In genomic region chr10:69036096-69036495, GRCm38 (mm10) we compare ENCODE assay signal across 22 mouse cellular contexts.
DNase-seq lines count a peak whose midpoint lies in the region; TF ChIP-seq lines count a peak whose summit lies in the region.
"Had no signal": no experiment of that assay in that cellular context is flagged by ENCODE, and none has a peak within 500 bp of the region (broad histone marks: within the 10 kb centered on the region; RNA-seq: fewer than 3 reads in every experiment).

No protein-coding gene starts in this region.

- peak overlapping the region; percentile 51 for H3K27ac ChIP-seq in ES-Bruce4 (ENCODE audit: insufficient read depth, low read length)
- H3K27ac ChIP-seq in ES-E14 (ENCODE audit: insufficient read depth, low read depth, low read length, poor library complexity, severe bottlenecking), result peak overlapping the region; percentile 38; the same call in 1 of the 2 replicates
- H3K27ac ChIP-seq: embryonic facial prominence, embryonic 13.5 days; embryonic facial prominence, embryonic 15.5 days; forebrain, embryonic 10.5 days; forebrain, embryonic 12.5 days had no signal

- H3K9me3 ChIP-seq in ES-Bruce4 (replicated peaks; ENCODE audit: control insufficient read depth, insufficient read depth, low read length, poor library complexity, severe bottlenecking), result peaks cover 13% of the 10 kb centered on the region
- H3K9me3 ChIP-seq in ES-E14 (ENCODE audit: control insufficient read depth, insufficient read depth, low read depth, low read length), result no peaks in the 10 kb centered on the region
- H3K9me3 ChIP-seq: embryonic facial prominence, embryonic 13.5 days; embryonic facial prominence, embryonic 15.5 days; forebrain, embryonic 12.5 days had no signal

- in situ Hi-C loops in ES-E14 (cut with MboI; ENCODE audit: low sequenced_read_pairs in 2 of 2, unreplicated experiment in 2 of 2), result no loop called here

- H3K4me3 ChIP-seq in ES-Bruce4 (ENCODE audit: low read depth, low read length) (no peak overlapping the region), ES-E14 (ENCODE audit: insufficient read depth in 1 of 2, low read depth in 1 of 2, low read length in 2 of 2, poor library complexity in 1 of 2, severe bottlenecking in 1 of 2) (no peak overlapping the region)
- H3K4me3 ChIP-seq: embryonic facial prominence, embryonic 13.5 days; embryonic facial prominence, embryonic 15.5 days; erythroblast, embryonic 14.5 days; forebrain, embryonic 10.5 days; forebrain, embryonic 12.5 days had no signal

- no peak overlapping the region for H3K9ac ChIP-seq in ES-Bruce4 (ENCODE audit: low read depth, poor library complexity, severe bottlenecking)
- H3K9ac ChIP-seq in ES-E14 (ENCODE audit: insufficient read depth, low read depth, low read length, poor library complexity, severe bottlenecking), result no peak overlapping the region
- H3K9ac ChIP-seq: embryonic facial prominence, embryonic 13.5 days; embryonic facial prominence, embryonic 15.5 days; forebrain, embryonic 12.5 days had no signal

- H3K4me1 ChIP-seq in ES-Bruce4 (ENCODE audit: control insufficient read depth, insufficient read depth, low read length) (peaks cover 6% of the 10 kb centered on the region), ES-E14 (ENCODE audit: control insufficient read depth in 2 of 2, insufficient read depth in 2 of 2, low read length in 2 of 2, poor library complexity in 1 of 2) (peaks cover 0 to 7% of the 10 kb centered on the region in 2 experiments; a peak in 3 of 4 replicates)
- H3K4me1 ChIP-seq: embryonic facial prominence, embryonic 15.5 days; forebrain, embryonic 12.5 days had no signal

- DNase-seq in ES-E14 (ENCODE audit: low read depth, low spot score), result no peak
- peak; percentile 66 for DNase-seq in ZHBTc4 (ENCODE audit: low read depth, low spot score)
- DNase-seq in gastrocnemius, adult 18-20 months (ENCODE audit: low spot score), result no peak
- DNase-seq in gastrocnemius, postnatal 10 days, result no peak
- DNase-seq: adrenal gland, adult 2 months; adrenal gland, postnatal 10 days; adrenal gland, postnatal 25 days; B cell, adult 2 months; cerebellum, adult 11 months; cerebellum, adult 18-20 months; cerebellum, adult 8-10 months; cerebellum, adult 9-11 months; cerebellum, postnatal 14 days; cerebellum, postnatal 36 days; embryo, embryonic 11 days had no signal

- no peak for TF ChIP-seq EP300 in ES-Bruce4 (IDR thresholded peaks at IDR 0.05; ENCODE audit: insufficient read depth, low read depth, low read length)

- no peaks in the 10 kb centered on the region for H3K27me3 ChIP-seq in ES-Bruce4 (ENCODE audit: control insufficient read depth, insufficient read depth, low read length, poor library complexity, severe bottlenecking)
- H3K27me3 ChIP-seq: CH12.LX; embryonic facial prominence, embryonic 13.5 days; embryonic facial prominence, embryonic 15.5 days; forebrain, embryonic 12.5 days had no signal

- H3K36me3 ChIP-seq in ES-Bruce4 (ENCODE audit: control insufficient read depth, insufficient read depth, low read length, poor library complexity, severe bottlenecking) (no peaks in the 10 kb centered on the region), ES-E14 (ENCODE audit: control insufficient read depth, insufficient read depth, low read length, poor library complexity, severe bottlenecking) (no peaks in the 10 kb centered on the region)
- H3K36me3 ChIP-seq: embryonic facial prominence, embryonic 13.5 days; embryonic facial prominence, embryonic 15.5 days; forebrain, embryonic 10.5 days; forebrain, embryonic 12.5 days had no signal

- no peak for TF ChIP-seq POLR2A in ES-Bruce4 (IDR thresholded peaks at IDR 0.05; ENCODE audit: insufficient read depth, low read length)

- no peak for TF ChIP-seq CTCF in ES-Bruce4 (IDR thresholded peaks at IDR 0.05; ENCODE audit: low read depth, low read length)

TF ChIP-seq in ES-E14, 5 proteins besides CTCF, POLR2A, EP300 and RAD21:
- no peak for TF ChIP-seq MAFK (IDR thresholded peaks at IDR 0.05; ENCODE audit: insufficient read depth, low read depth, low read length)
